Mouse (Mus musculus): ENCODE data around the gene Usp40. TPM values are rescaled to one million over a fixed set of nuclear protein-coding genes. Genes with fewer than 3 reads are reported as not detected.

The Usp40 gene
- polyA plus RNA-seq, 1 experiment = 10.1 TPM

DNA sequence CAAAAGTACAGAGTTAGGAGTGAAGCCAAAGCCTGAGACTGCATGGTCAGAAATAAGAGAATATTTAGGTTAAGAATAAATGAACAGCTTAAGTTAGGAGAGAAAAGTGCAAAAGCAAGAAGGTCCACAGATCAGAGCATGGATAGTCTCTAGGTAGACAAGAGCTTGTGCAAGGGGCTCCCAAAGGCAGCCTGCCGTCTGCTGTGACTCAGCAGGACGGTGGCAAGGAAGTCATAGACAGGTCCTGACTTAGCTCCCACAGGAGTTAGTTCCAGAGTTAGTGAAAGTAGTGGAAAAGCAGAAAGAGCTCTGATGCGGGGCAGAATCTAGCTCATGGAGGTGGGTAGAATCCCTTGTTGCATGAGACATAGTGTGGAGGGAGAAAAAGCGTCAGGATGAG lies 38.0 kb downstream of the Usp40 start:
- no peak for DNase-seq
- Histone ChIP-seq H3K4me1 (ENCODE audit: control insufficient read depth, insufficient read depth, low read length) (no peaks in the 10 kb centered on the region; the same call in 1 of the 2 replicates), H3K27me3 (replicated peaks; ENCODE audit: control insufficient read depth, insufficient read depth, low read length) (no peaks in the 10 kb centered on the region), H3K4me3 (ENCODE audit: insufficient read depth, low read depth, low read length) (no peak overlapping the region), H3K36me3 (ENCODE audit: control insufficient read depth, insufficient read depth, low read length) (peaks cover under 1% of the 10 kb centered on the region), H3K27ac (ENCODE audit: insufficient read depth, low read depth, low read length) (no peak overlapping the region)
- no peak for TF ChIP-seq CTCF (conservative IDR thresholded peaks at IDR 0.05; ENCODE audit: insufficient read depth, insufficient read length, low read depth, low read length)
- no peak for TF ChIP-seq POLR2A (IDR thresholded peaks at IDR 0.05; ENCODE audit: low read depth, low read length)
- WGBS = 92% methylated on average over 4 of the region's 4 CpGs

DNA sequence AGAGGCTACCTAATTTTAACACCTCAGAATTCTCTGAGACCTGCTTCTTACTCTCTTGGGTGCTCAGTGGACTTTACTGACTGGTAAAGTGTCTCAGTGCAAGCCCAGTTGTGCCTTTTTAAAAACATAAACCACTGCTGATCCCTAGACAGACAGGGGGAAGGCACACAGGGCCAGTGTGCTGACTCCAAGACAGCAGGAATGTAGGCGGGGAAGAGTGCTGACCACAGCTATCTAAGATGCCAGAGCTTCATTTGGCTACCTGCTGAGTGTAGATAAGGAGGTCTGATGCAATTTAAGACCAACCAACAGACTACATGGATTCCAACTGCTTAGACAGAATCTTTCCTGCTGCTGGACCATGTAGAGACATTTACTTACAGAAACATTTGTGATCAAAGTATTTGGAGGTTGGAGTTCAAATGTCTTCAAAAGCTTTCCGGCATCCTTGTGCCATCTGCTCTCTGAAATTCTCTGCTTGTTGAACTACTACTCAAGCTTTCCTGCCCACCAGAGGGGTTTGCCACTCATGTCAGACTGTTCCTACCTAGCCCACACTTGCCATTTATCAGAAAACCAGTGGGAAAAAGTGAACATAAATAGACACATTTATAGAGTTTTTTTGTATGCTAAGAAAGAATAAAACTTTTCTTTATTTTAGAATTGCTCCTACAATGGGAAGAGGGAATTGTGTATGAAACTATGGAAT lies 46.7 kb downstream of the Usp40 start:
- no peak for DNase-seq
- Histone ChIP-seq H3K27me3 (replicated peaks; ENCODE audit: control insufficient read depth, insufficient read depth, low read length) (no peaks in the 10 kb centered on the region), H3K4me1 (ENCODE audit: control insufficient read depth, insufficient read depth, low read length) (no peaks in the 10 kb centered on the region; the same call in 1 of the 2 replicates), H3K36me3 (ENCODE audit: control insufficient read depth, insufficient read depth, low read length) (peaks cover 3% of the 10 kb centered on the region), H3K4me3 (ENCODE audit: insufficient read depth, low read depth, low read length) (no peak overlapping the region), H3K27ac (ENCODE audit: insufficient read depth, low read depth, low read length) (no peak overlapping the region)
- WGBS = 80% methylated on average over 2 of the region's 2 CpGs
- TF ChIP-seq POLR2A (IDR thresholded peaks at IDR 0.05; ENCODE audit: low read depth, low read length) (no peak), CTCF (conservative IDR thresholded peaks at IDR 0.05; ENCODE audit: insufficient read depth, insufficient read length, low read depth, low read length) (no peak)

DNA sequence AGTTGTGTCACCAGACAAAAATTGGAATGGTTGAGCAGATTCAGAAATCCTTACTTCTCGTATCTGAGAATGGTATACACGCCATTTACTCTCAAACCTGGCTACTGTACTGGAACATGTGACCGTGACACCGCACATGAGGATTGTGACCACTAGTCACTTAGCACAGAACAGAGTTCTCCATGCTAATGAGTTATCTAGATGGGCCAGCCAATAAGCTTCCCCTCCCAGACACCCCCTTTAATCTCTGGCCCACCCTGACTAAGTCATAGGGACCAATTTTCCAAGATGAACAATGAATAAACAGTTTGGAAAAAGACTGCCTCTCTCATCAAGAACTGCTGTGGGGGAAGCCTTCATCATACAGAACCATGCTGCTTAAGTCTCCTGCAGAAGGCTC lies 47.6 kb downstream of the Usp40 start:
- 83% methylated on average over 4 of the region's 4 CpGs for WGBS
- H3K4me3 ChIP-seq (ENCODE audit: insufficient read depth, low read depth, low read length) = no peak overlapping the region
- TF ChIP-seq POLR2A (IDR thresholded peaks at IDR 0.05; ENCODE audit: low read depth, low read length) (no peak), CTCF (conservative IDR thresholded peaks at IDR 0.05; ENCODE audit: insufficient read depth, insufficient read length, low read depth, low read length) (no peak)
- no peaks in the 10 kb centered on the region; the same call in 1 of the 2 replicates for H3K4me1 ChIP-seq (ENCODE audit: control insufficient read depth, insufficient read depth, low read length)
- no peak overlapping the region for H3K27ac ChIP-seq (ENCODE audit: insufficient read depth, low read depth, low read length)
- peaks cover 4% of the 10 kb centered on the region for H3K36me3 ChIP-seq (ENCODE audit: control insufficient read depth, insufficient read depth, low read length)
- H3K27me3 ChIP-seq (replicated peaks; ENCODE audit: control insufficient read depth, insufficient read depth, low read length) = no peaks in the 10 kb centered on the region
- no peak for DNase-seq

DNA sequence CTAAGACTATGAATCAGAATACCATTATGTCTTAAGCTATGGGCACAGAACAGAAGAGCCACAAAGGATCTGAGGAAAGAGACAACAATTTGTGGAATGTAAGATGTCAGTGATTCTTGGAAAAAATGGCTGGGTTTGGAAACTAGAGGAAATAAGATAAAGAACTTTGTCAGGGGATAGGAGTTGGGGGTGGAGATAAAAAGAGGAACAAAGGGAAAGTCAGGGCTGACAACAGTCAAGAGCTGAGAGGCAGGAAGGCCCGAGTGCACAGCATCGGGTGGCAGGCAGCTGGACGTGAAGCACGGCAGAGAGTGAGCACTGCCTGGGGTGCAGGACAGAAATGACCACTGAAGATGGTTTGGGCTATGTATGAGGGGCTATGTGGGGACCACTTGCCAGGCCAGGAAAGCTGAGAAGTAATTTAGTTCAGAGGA lies 48.3 kb downstream of the Usp40 start:
- H3K27ac ChIP-seq (ENCODE audit: insufficient read depth, low read depth, low read length) = no peak overlapping the region
- H3K36me3 ChIP-seq (ENCODE audit: control insufficient read depth, insufficient read depth, low read length) = peaks cover 4% of the 10 kb centered on the region
- 48% methylated on average over 4 of the region's 4 CpGs for WGBS
- no peak overlapping the region for H3K4me3 ChIP-seq (ENCODE audit: insufficient read depth, low read depth, low read length)
- no peaks in the 10 kb centered on the region for H3K4me1 ChIP-seq (ENCODE audit: control insufficient read depth, insufficient read depth, low read length)
- DNase-seq = no peak
- H3K27me3 ChIP-seq (replicated peaks; ENCODE audit: control insufficient read depth, insufficient read depth, low read length) = no peaks in the 10 kb centered on the region
- no peak for TF ChIP-seq CTCF (conservative IDR thresholded peaks at IDR 0.05; ENCODE audit: insufficient read depth, insufficient read length, low read depth, low read length)
- no peak for TF ChIP-seq POLR2A (IDR thresholded peaks at IDR 0.05; ENCODE audit: low read depth, low read length)

DNA sequence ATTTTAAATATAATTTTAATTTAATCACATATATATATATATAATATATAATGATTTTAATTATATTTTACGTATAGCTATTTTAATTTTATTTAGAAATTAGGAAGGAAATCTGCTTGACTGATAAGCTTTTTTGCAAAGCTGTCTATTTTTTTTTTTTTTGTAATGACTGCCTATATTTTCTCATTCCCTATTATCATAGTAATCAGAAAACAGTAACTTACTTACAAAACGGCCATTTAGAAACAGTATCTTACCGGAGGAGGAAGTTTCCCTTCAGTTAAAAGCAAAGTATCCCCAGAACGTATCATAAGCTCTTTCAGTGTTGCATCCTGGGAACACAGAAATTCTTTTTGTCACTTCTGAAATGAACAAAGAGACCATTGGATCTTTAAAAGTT lies 48.8 kb downstream of the Usp40 start:
- H3K4me3 ChIP-seq (ENCODE audit: insufficient read depth, low read depth, low read length) = no peak overlapping the region
- no peaks in the 10 kb centered on the region for H3K4me1 ChIP-seq (ENCODE audit: control insufficient read depth, insufficient read depth, low read length)
- DNase-seq = no peak
- H3K27me3 ChIP-seq (replicated peaks; ENCODE audit: control insufficient read depth, insufficient read depth, low read length) = no peaks in the 10 kb centered on the region
- TF ChIP-seq CTCF (conservative IDR thresholded peaks at IDR 0.05; ENCODE audit: insufficient read depth, insufficient read length, low read depth, low read length) (no peak), POLR2A (IDR thresholded peaks at IDR 0.05; ENCODE audit: low read depth, low read length) (no peak)
- no peak overlapping the region for H3K27ac ChIP-seq (ENCODE audit: insufficient read depth, low read depth, low read length)
- H3K36me3 ChIP-seq (ENCODE audit: control insufficient read depth, insufficient read depth, low read length) = peaks cover 3% of the 10 kb centered on the region
- WGBS = 88% methylated on average over 4 of the region's 4 CpGs

DNA sequence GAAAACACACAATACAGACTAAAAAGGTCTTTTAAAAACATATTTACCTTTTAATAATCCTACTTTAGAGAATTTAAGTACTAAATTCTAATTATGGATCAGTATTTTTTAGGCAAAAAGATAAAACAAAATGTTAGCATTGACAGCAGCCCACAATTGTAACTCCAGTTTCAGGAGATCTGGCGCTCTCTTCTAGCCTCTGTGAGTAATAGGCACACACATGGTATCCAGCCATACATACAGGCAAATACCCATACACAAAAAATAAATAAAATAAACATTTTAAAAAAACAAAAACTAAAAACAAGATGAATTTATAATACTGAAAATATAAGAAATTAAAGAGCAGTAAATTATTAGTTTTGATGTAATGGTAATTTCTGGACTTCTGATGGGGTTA lies 49.4 kb downstream of the Usp40 start:
- Histone ChIP-seq H3K27ac (ENCODE audit: insufficient read depth, low read depth, low read length) (no peak overlapping the region), H3K4me1 (ENCODE audit: control insufficient read depth, insufficient read depth, low read length) (no peaks in the 10 kb centered on the region), H3K27me3 (replicated peaks; ENCODE audit: control insufficient read depth, insufficient read depth, low read length) (no peaks in the 10 kb centered on the region), H3K36me3 (ENCODE audit: control insufficient read depth, insufficient read depth, low read length) (peaks cover 4% of the 10 kb centered on the region), H3K4me3 (ENCODE audit: insufficient read depth, low read depth, low read length) (no peak overlapping the region)
- DNase-seq = no peak
- TF ChIP-seq POLR2A (IDR thresholded peaks at IDR 0.05; ENCODE audit: low read depth, low read length) = no peak
- TF ChIP-seq CTCF (conservative IDR thresholded peaks at IDR 0.05; ENCODE audit: insufficient read depth, insufficient read length, low read depth, low read length) = no peak
- 98% methylated on average over 1 of the region's 1 CpGs for WGBS

DNA sequence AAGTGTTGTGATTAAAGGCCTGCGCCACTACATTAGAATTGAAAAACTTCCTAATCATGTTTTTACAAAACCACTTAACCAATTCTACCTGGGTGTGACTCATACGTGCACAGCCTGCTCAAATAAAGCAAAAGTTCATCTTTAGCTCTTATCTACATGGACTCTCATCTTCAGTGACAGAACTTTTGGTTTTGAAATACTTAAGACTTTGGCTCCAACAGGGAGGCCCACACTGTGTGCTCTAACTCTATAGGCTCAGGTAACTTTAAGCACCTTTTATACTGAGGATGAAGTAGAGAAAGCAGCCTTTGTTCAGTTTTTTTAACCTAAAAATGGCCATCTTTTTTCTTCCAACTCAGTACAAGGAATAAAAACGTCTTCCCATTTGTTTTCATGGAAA lies 55.3 kb downstream of the Usp40 start:
- no peaks in the 10 kb centered on the region for H3K27me3 ChIP-seq (replicated peaks; ENCODE audit: control insufficient read depth, insufficient read depth, low read length)

More for the DNA sequence above, 55.3 kb downstream of the Usp40 start:
- H3K27ac ChIP-seq (ENCODE audit: insufficient read depth, low read depth, low read length) = no peak overlapping the region
- no peaks in the 10 kb centered on the region for H3K4me1 ChIP-seq (ENCODE audit: control insufficient read depth, insufficient read depth, low read length)
- TF ChIP-seq CTCF (conservative IDR thresholded peaks at IDR 0.05; ENCODE audit: insufficient read depth, insufficient read length, low read depth, low read length) = no peak
- H3K36me3 ChIP-seq (ENCODE audit: control insufficient read depth, insufficient read depth, low read length) = peaks cover 9% of the 10 kb centered on the region
- no peak overlapping the region for H3K4me3 ChIP-seq (ENCODE audit: insufficient read depth, low read depth, low read length)
- 86% methylated on average over 3 of the region's 3 CpGs for WGBS
- no peak for DNase-seq

All from kidney, adult 2 months (tissue).